Mouse (Mus musculus): Measurements from ENCODE around the gene Bbs2. TPM values are rescaled to one million over a fixed set of nuclear protein-coding genes. Genes with fewer than 3 reads are reported as not detected.
"Not testable (repeated sequence)": the region's sequence is repeated elsewhere in the genome, so short reads cannot be mapped to it uniquely, and the experiment has no call there.

Gene Bbs2
- 1 to 10 TPM; 6.7 to 7.1 TPM for total RNA-seq (2021)

DNA sequence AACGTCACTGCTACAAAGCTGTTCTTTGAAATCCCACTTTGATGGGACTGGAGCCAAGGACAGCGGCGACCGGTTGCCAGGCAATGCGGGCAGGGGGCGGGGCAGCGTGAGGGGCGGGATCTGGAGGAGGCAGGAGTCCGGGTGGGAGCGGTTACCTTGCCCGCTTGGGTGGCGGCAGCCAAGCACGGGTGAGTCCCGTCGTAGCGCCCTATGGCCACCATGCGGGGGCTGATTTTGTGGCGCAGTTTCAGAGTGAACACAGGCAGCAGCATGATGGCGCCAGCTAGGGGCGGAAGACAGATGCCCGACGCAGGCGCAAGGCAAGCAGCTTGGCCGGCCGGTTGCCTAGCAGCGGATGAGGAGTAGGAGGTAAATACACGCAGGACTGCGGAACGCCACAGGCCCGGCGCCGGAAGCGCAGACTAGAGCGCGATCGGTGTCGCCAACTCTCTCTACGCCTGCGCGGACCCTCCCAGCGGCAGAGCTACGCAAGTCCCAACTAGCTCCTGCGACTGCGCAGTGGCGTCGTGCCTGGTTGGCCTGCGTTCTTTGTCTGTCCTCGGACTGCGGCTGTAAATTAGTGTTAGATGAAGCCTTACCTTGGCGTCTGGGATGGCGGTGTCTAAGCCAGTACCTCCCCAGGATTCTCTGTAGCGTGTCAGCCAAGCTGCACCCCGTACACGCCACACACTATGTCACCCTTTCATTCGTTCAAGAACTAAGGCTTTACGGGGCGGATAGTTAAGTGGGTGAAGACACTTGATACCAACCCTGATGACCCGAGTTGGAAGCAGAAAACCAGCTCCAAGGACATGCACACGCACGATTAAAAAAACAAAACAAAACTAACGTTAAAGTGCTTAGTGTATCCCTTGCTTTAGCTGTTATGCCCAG lies at the start of gene Bbs2:
Bbs2 (minus strand) TSS at position 848 of the 894 bp plus-strand sequence.
- peak; percentile 99 for DNase-seq

GRCm38 (mm10) chr8:94148236-94148635 lies 49.5 kb upstream of the Bbs2 start:
- DNase-seq, result no peak

DNA sequence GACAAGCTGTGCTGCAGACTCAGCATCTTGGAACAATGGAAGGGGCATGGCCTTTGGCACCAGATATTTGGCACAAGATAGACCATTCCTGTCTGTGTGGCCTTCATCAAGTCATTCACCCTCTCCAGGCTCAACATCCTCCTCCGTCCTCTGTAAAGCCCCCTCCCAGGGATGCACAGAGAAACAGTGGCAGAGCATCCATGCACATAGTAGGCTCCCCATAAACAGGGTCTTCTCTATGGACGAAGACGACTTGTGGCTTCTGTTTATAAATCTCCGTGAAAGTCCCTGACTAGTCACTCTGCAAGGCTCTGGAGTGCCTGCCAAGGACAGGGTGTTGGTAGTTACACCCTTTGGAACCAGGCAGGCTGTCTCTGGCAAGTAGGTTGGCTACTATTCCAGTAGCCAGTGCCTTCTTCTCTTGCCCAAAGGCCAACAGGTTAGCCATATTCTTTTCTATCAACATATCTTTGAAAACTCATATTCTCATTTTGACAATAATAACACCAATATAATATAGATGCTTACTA lies 41.6 kb upstream of the Bbs2 start:
- DNase-seq, result no peak

DNA sequence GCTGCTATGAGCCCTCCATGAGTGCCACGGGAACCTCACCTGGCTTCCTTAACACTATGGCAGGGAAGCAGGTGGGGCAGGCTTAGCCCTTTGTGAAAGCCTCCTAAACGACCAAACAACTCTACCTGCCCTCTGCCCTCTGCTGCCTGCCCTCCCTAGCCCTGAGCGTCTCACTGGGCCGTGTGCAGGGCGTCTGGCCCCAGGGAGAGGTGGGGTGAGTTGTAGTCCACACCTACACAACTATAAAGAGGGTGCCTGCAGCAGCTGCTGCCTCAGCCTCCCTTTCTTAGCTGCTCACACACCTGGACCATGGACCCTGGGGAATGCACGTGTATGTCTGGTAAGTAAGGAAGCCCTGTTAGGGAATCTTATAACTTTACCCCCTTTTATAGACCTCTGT lies 38.2 kb upstream of the Bbs2 start, which contains the start of gene Mt4:
Mt4 (plus strand) TSS at position 265 of the 400 bp plus-strand sequence.
- no peak for DNase-seq

DNA sequence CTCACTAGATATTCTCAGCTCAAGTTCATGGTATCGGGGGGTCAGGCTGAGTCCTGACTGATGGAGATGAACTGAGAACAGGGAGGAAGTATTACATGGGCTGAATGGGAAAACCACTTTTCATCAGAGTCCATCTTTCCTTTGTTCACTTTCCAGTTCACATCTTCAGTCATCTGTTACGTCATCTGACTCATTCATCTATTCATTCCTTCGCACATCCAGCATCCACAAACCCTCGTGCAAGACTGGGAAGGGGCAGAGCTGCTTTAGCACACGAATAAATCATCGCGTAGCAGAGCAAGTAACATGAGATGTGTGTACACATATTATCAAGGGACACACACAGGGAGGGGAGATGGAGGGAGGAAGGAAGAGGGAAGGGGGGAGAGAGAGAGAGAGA lies 37.5 kb upstream of the Bbs2 start:
- no peak for DNase-seq

GRCm38 (mm10) chr8:94135556-94135955 lies 36.8 kb upstream of the Bbs2 start:
- DNase-seq, result no peak

DNA sequence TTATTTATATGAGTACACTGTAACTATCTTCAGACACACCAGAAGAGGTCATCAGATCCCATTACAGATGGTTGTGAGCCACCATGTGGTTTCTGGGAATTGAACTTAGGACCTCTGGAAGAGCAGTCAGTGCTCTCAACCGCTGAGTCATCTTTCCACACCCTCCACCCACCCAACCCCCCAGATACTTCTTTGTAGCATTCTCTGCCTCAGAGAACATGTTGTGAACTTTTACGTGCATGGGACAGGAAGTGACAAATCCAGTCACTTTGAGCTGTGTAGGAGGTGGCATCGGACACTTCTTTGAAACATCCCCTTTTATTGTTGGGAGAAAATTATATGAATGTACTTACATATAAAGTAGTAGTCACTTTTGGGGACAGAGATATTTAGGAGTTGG lies 35.9 kb upstream of the Bbs2 start:
- not testable (repeated sequence) for DNase-seq

DNA sequence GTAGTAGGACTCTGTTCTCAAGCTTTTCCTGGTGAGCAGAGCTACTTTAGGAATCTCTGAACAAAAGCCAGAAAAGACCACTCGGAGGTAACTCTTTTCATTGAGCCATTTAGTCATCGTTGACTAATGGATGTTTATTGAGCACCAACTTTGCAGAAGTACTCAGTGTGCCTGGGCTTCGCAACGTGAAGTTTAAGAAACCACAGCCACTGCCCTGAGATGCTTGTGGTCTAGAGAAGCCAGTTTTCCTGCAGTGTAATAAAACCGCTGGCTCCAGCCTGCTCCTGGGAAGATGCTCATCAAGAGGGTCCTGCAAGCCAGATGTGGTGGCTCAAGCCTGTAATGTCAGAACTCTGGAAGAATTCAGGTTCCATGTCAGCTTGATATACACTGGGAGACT lies 33.4 kb upstream of the Bbs2 start:
- no peak for DNase-seq

DNA sequence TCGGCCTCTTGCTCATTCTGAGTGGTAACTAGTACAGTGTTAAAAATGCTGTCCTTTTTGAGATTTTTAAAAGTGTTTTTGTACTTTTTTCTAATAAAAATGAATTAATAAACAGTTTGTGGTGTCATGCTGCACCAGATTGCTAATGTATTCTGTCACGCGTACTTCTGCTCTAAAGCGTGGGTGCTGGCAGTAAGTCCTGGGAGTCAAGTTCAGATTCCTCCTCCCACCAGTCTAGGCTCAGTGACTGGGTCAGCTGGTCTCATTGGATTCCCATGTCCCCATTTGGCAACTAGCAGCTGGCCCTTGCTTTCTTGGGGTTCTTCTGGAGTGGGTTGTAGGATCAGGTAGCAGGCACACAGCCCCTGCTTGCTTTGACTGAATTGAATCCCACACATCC lies 31.4 kb upstream of the Bbs2 start:
- no peak for DNase-seq

- no peak for DNase-seq
Measured at GRCm38 (mm10) chr8:94129133-94129789, 30.5 kb upstream of the Bbs2 start.

GRCm38 (mm10) chr8:94127711-94128110 lies 29.0 kb upstream of the Bbs2 start:
- DNase-seq, result no peak

DNA sequence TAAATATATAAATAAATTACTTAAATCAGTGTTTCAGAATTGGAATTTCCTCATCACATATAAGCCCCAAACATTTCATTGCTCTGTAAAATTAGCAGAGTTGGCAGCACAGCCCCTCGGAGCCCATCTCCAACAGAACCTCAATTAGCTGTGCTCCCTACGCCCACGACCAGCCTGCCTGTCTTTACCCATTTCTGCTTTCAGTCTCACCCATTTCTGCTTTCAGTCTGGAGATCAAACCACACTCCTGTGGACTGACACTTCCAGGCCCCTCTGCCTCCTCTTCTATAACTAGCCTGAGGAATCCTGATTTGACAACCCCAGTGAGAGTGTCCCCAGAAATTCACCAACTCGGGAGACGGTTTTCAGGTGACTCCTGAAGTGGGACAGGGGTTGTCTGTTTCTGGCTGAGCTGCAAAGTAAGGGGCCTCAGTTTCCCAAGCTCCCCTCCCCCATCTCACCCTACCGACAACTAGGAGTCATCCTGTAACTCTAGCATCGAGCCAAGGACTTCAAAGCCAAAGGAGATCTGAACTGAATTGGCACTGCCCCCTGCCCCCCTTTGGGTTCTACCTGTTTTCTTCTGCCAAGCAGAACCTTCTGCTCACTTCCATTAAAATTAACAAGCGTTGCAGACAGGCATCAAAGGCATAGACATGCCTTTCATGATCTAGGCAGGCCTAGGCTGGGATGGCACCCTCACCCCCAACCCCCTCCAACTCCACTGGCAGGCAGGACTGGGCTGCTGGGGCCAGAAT lies 24.2 kb upstream of the Bbs2 start:
- DNase-seq, result no peak

- no peak for DNase-seq
Measured at GRCm38 (mm10) chr8:94121625-94122024, 22.9 kb upstream of the Bbs2 start.

DNA sequence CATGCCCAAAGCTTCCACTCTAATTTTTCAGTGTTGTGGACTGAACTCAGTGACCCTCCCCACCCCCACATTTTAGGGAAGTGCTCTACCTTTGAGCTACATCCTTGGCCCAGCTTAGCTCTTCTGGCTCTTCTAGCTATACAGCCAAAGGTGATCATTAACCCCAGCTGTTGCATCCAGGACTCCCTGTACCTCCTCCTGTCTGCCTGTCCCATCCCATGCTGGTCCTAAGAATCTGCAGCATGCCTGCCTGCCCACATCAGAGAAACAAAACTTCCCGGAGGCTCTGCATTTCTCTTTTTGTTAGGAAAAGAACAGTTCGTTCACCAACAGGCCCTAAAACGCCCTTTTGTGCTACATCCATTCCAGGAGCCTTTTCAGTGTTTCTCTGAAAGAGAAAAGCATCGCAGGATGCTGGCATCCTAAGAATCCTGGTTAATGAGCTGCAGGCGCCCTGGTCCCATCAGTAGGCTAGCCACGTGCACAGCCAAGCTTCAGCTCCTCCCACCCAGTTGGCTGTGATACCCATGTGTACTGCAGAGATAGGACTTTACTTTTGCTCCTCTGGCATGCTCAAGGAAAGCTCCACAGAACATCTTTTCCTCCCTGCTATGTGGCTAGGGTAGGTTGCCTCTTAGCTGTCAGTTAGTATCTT lies 20.2 kb upstream of the Bbs2 start:
- DNase-seq, result no peak

- DNase-seq, result no peak
Measured at GRCm38 (mm10) chr8:94113972-94114371, 15.2 kb upstream of the Bbs2 start.

DNA sequence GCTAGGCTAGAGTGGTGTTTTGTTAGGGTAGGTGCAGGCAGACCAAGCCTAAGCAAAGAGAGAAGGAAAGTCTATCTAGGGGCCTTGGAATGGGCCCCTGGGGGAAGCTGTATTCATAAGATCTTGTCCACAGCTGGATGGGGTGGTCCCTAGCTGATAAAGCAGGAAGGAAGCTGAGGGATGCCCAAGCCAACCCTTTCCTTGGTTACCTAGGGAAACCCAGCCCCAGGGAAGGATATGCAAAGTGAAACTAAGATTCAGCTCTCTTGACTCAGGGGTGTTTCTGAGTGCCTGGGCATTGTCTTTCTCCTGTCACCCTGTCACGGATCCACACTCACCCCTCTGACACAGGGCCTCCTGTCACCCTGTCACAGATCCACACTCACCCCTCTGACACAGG lies 14.7 kb upstream of the Bbs2 start:
- no peak for DNase-seq

GRCm38 (mm10) chr8:94110526-94111177 lies 11.9 kb upstream of the Bbs2 start:
- DNase-seq, result no peak

DNA sequence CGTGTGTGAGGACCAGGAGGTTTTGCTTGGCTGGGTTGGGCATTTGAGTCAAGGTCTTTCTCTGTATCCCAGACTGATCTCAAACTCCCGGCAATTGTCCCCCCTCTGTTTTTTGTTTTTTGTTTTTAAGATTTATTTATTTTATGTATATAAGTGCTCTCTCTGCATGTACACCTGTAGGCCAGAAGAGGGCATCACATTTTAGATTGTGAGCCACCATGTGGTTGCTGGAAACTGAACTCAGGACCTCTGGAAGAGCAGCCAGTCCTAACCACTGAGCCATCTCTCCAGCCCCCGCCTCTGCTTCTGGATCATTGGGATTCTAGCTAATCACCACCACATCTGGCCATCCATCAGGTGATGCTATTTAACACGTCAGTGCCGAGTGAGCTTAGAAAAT lies 11.1 kb upstream of the Bbs2 start:
- no peak for DNase-seq

DNA sequence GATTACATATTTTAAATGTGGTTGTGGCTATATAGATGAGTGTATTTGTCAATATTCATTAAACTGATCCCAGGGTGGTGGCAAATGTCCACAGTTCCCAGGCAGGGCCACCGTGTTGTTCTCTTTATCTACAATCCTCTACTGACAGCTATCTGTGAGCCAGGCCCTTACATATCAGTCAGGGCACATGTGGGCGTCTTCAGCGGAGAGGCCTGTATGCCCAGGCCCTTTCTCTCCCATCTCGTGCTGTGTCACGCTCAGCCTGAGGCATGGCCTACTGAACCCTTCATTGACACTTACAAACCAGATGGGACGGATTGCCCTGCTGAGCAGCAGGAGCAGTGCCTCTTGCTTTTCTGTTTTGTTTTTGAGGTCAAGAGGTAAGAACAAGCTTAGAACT lies 10.7 kb upstream of the Bbs2 start:
- DNase-seq, result no peak

GRCm38 (mm10) chr8:94107871-94108270 lies 9.1 kb upstream of the Bbs2 start:
- DNase-seq, result peak; percentile 46

DNA sequence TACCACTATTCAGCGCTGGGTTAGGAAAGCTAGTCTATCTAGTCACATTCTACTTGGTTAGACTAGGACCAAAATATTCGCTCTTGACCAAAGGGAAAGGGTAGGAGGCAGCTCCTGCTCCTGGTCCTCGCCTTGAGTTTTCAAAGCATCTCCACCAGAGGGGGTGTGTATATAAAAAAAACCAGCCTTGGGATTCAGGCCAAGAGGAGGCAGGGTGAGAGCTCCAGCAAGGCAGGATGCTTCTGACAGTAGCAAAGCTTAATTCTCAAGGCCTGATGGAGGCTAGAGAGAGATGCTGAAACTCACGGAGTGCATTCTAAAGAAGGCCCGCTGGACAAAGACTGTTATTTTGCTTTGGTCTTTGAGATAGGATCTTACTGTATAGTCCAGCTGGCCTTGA lies 5.4 kb upstream of the Bbs2 start:
- peak; percentile 31 for DNase-seq

GRCm38 (mm10) chr8:94098996-94099395 lies 268 bp upstream of the Bbs2 start:
- DNase-seq, result no peak
